Mouse (Mus musculus): ENCODE measurements at regions not wholly inside any gene's neighbourhood (a gene's known extent, or its start where the extent isn't known, plus 50 kb on each side); places are given as distances from the start of the nearest gene placed in this dataset.

DNA sequence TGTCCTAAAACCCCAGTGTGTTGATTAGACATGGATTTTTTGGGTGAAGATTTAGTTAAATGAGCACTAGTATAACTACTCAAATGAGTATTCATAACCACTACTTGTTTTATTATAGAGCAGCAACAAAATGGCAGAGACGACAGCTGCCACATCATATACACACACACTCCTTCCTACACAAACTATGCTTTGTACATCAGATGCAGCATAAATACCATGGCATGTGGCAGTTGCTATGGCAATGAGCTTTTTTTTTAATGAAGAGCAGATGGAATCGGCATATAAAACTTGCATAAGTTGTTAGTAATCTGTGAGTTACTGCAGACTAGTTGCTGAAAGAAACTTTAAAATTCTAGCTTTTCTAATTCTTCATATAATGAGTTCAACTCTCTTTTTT is 725.3 kb downstream of the Cetn3 start:
- H3K4me1 ChIP-seq (ENCODE audit: control insufficient read depth, insufficient read depth, low read depth, low read length): no peaks in the 10 kb centered on the region
- no peaks in the 10 kb centered on the region for H3K27me3 ChIP-seq (replicated peaks; ENCODE audit: control insufficient read depth, insufficient read depth, low read length)
- no peaks in the 10 kb centered on the region for H3K36me3 ChIP-seq (ENCODE audit: control insufficient read depth, insufficient read depth, low read length)
- H3K9me3 ChIP-seq (ENCODE audit: control insufficient read depth, low read length): no peaks in the 10 kb centered on the region
- no peak overlapping the region for H3K4me3 ChIP-seq (ENCODE audit: low read length)
- H3K4me2 ChIP-seq (ENCODE audit: low read length): no peak overlapping the region
- WGBS: 55% methylated on average over 2 of the region's 2 CpGs
- no peak overlapping the region for H3K27ac ChIP-seq (ENCODE audit: low read depth, low read length)
- no peak overlapping the region for H3K9ac ChIP-seq (ENCODE audit: low read depth, low read length)
- no peak for ATAC-seq

DNA sequence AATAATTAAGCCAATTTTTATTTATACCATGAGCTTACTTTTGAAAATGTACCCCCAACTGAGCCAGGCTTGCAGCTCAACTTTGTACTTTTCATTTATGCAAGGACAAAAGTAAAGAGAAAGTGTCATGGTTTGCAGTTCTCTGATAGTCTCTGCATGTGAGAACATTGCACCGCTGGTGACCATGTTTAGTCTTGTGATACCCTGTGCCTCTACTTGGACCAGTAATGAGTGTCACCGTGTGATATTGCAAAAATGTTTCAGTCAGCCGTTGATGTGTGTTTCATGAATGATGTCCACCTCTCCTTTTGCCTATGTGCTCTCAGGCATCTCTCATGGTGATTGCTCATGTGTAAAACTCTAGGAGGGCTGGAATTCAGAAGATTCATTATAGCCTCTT is 726.6 kb downstream of the Cetn3 start:
- H3K4me3 ChIP-seq (ENCODE audit: low read length): no peak overlapping the region
- 70% methylated on average over 3 of the region's 3 CpGs for WGBS
- no peaks in the 10 kb centered on the region for H3K27me3 ChIP-seq (replicated peaks; ENCODE audit: control insufficient read depth, insufficient read depth, low read length)
- H3K9me3 ChIP-seq (ENCODE audit: control insufficient read depth, low read length): no peaks in the 10 kb centered on the region
- no peaks in the 10 kb centered on the region for H3K36me3 ChIP-seq (ENCODE audit: control insufficient read depth, insufficient read depth, low read length)
- H3K4me2 ChIP-seq (ENCODE audit: low read length): no peak overlapping the region
- H3K27ac ChIP-seq (ENCODE audit: low read depth, low read length): no peak overlapping the region
- ATAC-seq: no peak
- H3K4me1 ChIP-seq (ENCODE audit: control insufficient read depth, insufficient read depth, low read depth, low read length): no peaks in the 10 kb centered on the region
- no peak overlapping the region for H3K9ac ChIP-seq (ENCODE audit: low read depth, low read length)
